Mouse (Mus musculus) layer of hippocampus, adult 18-20 months (tissue): ENCODE measurements around the gene Adgrb2. TPM values are rescaled to one million over a fixed set of nuclear protein-coding genes. Genes with fewer than 3 reads are reported as not detected.

Experiments
- DNase-seq, 2 experiments: peaks; one replicate each; pipeline ENCODE4 v3.0.0; 2022; ENCODE audit warnings: low spot score in 2 of 2
- total RNA-seq, 2 experiments: library from RNA; stranded (reverse); gene quantifications; 2 replicates each; pipeline ENCODE4 v1.2.3; 2021

Gene Adgrb2
- total RNA-seq, 2 experiments from 2014 or later = 515 to 540 TPM

GRCm38 (mm10) chr4:130023511-130024231, 39.0 kb downstream of the Adgrb2 start:
- peak; percentile 60 to 72 for DNase-seq

GRCm38 (mm10) chr4:130025544-130025943, 40.9 kb downstream of the Adgrb2 start:
- no peak for DNase-seq

- no peak for DNase-seq
Measured at GRCm38 (mm10) chr4:130031146-130031545, 46.5 kb downstream of the Adgrb2 start.

- no peak for DNase-seq
Measured at GRCm38 (mm10) chr4:130033496-130033895, 48.8 kb downstream of the Adgrb2 start.

GRCm38 (mm10) chr4:130036112-130036511, 51.4 kb downstream of the Adgrb2 start:
- DNase-seq = peak in 1 of 2 experiments; percentile 69

GRCm38 (mm10) chr4:130036573-130037401, 52.1 kb downstream of the Adgrb2 start:
- DNase-seq = peak in 1 of 2 experiments; percentile 59

GRCm38 (mm10) chr4:130039351-130039750, 54.7 kb downstream of the Adgrb2 start:
- DNase-seq = no peak

GRCm38 (mm10) chr4:130041076-130041475, 56.4 kb downstream of the Adgrb2 start:
- no peak for DNase-seq

- no peak for DNase-seq
Measured at GRCm38 (mm10) chr4:130044211-130044610, 59.5 kb downstream of the Adgrb2 start.

GRCm38 (mm10) chr4:130045609-130046008, 60.9 kb downstream of the Adgrb2 start:
- DNase-seq = no peak

GRCm38 (mm10) chr4:130047331-130048202, 62.9 kb downstream of the Adgrb2 start, which contains the start of gene Col16a1:
Gene Col16a1 (plus strand): TSS chr4:130047840.
- DNase-seq = peak; percentile 51 to 73

GRCm38 (mm10) chr4:130048203-130048479, 63.5 kb downstream of the Adgrb2 start:
- no peak for DNase-seq

GRCm38 (mm10) chr4:130050056-130050824, 65.6 kb downstream of the Adgrb2 start:
- DNase-seq = peak in 1 of 2 experiments; percentile 38

- DNase-seq = no peak
Measured at GRCm38 (mm10) chr4:130052283-130052682, 67.6 kb downstream of the Adgrb2 start.

GRCm38 (mm10) chr4:130053111-130053510, 68.4 kb downstream of the Adgrb2 start:
- no peak for DNase-seq

- peak in 1 of 2 experiments; percentile 50 for DNase-seq
Measured at GRCm38 (mm10) chr4:130054727-130055126, 70.1 kb downstream of the Adgrb2 start.

- DNase-seq = no peak
Measured at GRCm38 (mm10) chr4:130055160-130056010, 70.7 kb downstream of the Adgrb2 start.

GRCm38 (mm10) chr4:130056011-130056322, 71.3 kb downstream of the Adgrb2 start:
- DNase-seq = no peak

GRCm38 (mm10) chr4:130056471-130056870, 71.8 kb downstream of the Adgrb2 start:
- no peak for DNase-seq

- DNase-seq = no peak
Measured at GRCm38 (mm10) chr4:130060937-130061336, 76.3 kb downstream of the Adgrb2 start.
